Mouse (Mus musculus) kidney, adult 11 months (tissue): ENCODE data around the gene Pigf.
"Not testable (repeated sequence)": the region's sequence is repeated elsewhere in the genome, so short reads cannot be mapped to it uniquely, and the experiment has no call there.

Source experiments
- DNase-seq: peaks from one replicate; pipeline ENCODE4 v3.0.0; 2022

Gene Pigf

DNA sequence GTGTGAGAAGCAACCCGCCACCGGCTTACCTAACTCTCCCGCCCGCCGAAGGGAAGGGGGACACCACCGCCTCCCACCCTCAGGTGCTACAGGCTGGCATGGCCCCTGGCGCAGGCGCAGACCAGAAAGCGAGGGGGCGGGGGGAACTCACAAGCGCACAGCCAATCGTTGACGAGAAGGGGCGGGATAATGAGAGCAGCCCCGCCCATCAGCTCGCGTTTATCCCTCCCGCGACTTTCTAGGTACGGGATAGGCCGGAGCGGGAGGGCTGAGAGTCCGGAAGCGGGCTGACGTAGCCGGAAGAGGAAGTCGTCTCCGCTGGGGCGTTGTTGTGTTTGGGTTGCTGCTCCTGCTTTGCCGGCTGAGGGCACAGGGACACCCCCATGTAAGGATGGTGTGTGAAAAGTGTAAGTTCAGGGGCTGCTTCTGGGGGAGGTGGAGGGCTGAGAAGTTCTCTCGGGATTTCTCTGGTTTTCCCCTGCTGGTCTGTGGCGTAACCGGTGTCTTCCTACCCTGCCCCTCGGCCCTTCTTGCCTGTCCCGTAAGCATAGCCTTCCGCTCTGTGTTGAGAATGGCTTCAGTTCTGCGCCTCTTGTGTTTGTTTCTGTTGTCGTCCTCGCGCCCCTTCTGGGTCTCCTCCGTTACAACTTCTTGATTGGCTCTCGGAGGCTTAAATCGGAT, at the start of gene Pigf, which contains the start of gene Cript:
TSS of gene Pigf (minus strand) at position 138 of the 681 bp plus-strand sequence.
TSS of gene Cript (plus strand) at position 282 of the 681 bp plus-strand sequence.
- DNase-seq, result peak; percentile 98

GRCm38 (mm10) chr17:87073470-87073869, 48.3 kb upstream of the Pigf start:
- no peak for DNase-seq

- DNase-seq, result no peak
These were observed 47.7 kb upstream of the Pigf start for GRCm38 (mm10) chr17:87072766-87073440.

- not testable (repeated sequence) for DNase-seq
These were observed 47.0 kb upstream of the Pigf start for GRCm38 (mm10) chr17:87072183-87072582.

- DNase-seq, result no peak
These were observed 43.8 kb upstream of the Pigf start for GRCm38 (mm10) chr17:87068997-87069396.

GRCm38 (mm10) chr17:87063969-87064368, 38.8 kb upstream of the Pigf start:
- no peak for DNase-seq

DNA sequence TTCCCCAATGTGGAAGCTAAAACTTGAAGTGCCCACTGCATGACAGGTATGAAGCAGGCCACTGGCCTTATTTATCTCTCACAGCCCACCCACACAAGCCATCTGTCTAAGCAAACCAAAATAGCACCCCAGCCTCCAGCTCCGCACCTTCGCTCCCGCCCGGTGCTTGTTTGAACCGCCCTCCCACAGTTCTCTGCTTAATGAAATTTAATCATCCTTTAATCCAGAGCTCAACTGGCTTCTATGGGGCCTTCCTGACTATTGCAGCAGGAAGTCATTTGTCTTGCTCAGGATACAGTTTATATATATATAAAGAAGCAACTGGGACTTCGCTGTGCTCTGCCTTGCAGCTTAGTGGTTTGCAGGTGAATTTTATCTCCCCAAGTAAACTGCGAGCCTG, 38.3 kb upstream of the Pigf start:
- DNase-seq, result no peak

DNA sequence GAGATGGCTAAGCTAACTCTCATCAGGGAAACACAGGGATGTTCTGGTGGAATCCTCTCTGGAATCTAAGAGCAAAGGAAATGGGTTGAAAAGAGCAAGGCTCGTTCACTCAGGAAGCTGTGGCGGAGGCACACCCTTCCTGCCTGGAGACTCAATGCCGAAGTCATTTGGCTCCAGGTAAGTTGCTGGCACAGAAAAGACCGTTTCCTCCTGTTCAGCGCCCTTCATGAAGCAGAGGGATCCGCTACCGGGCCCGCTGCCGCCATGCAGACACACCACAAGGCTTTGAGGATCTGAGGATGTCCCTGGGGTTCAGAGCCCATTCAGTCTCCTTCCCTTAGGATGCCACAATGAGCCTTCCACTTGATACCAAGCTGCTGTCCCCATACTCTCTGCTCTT, 37.4 kb upstream of the Pigf start:
- peak; percentile 36 for DNase-seq

GRCm38 (mm10) chr17:87057486-87058266, 32.5 kb upstream of the Pigf start:
- DNase-seq, result no peak

DNA sequence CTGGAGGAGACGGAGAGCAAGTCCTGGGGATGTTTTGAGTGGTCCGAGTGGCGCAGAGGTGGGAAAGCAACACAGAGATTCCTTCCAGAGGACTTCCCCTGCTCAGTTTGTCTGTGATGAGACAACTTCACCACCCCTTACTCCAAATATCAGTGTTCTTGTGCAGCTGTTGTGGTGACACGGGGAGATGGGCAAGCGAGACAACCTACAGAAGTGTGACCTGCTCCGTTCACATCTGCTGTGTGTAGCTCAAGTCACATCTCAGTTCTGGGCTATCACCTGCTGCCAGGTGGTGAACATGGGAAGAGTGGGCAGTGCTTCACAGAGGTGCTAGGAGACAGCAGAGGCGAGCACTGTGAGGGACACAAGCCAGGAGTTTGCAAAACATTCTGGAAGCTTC, 31.6 kb upstream of the Pigf start:
- DNase-seq, result no peak

DNA sequence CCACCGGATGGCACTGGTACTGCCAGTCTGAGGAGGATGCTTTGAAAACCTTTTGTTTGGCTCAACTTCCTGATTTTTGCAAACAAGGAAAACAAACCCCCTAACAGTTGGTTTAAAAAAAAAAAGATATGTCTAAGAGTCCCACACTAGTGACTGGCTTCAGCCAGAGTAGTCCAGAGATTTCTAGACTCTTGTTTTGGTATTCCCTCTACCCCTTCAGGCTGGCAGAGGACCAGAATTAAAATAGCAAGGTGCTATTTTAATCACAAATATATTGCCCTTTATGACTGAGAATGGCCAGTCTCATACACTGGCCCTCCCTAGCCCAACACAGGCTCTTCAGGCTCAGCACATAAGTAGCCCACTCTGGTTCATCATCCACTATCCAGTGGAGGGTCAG, 30.5 kb upstream of the Pigf start:
- no peak for DNase-seq

DNA sequence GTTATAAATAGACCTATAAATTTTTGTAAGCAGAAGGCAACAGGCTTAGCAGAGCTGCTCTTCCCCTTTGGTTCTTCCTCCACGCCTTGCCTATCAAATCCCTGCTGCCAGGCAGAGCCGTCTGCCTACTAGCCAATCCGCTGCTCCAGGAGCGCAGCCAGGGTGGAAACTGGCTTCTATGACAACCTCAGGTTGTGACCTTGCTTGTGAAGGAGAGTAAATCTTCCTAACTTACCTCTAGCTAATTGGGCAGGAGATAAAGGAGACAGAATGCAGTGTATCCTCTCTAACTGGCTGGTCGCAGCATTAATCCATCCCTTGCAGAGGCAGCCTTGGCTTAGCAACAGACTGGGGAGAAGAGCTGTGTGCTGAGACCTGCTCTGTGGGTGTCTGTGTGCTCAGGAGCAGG, 29.8 kb upstream of the Pigf start:
- DNase-seq, result peak; percentile 68

GRCm38 (mm10) chr17:87053921-87054320, 28.7 kb upstream of the Pigf start:
- no peak for DNase-seq

- no peak for DNase-seq
These were observed 27.2 kb upstream of the Pigf start for GRCm38 (mm10) chr17:87052432-87052831.

DNA sequence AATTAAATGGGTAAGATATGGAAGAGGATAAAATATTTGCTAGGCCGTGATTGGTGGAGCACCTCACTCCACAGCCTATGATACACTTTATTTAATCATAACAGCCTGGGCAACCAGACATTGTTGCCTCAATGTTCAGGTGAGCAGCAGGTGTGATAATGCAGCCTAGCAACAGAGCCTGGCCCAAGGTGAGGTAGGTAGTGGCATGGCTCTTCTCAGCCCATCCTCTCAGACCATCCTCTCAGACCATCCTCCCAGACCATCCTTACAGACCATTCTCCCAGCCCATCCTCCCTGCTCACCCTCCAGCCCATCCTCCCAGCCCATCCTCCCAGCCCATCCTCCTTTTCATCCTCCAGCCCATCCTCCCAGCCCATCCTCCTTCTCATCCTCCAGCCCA, 26.4 kb upstream of the Pigf start:
- no peak for DNase-seq

DNA sequence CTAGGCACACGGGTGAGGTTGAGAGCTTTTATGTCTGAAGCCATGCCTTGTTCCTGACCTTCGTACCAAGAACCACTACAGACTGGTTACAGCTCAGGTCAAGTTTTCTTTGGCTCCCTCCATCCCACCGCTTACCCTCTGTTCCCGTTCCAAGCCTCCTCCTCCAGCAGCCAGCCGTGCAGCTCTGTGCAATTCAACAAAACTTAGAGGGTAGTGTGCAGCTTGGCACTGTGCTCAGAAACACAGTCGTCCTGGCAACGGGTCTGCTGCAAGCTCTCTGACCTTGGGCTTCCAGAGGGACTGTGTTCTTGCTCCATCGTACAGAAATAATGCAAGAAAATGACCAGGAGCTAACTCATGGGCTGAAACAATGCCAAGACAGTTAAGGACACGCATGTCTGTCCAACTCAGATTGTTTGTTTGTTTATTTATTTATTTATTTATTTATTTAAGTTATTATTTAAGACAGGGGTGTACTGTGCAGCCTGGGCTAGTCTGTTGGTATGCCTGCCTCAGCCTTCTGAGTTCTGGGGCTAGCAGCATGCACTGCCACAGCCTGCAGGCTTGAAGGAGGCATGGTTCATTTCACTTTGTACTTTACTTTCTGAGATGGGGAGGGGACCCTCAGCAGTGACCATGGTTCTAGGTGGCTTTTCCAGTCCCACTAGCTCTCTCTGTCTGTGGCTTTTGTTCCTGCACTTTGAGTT, 25.4 kb upstream of the Pigf start:
- peak; percentile 83 for DNase-seq

GRCm38 (mm10) chr17:87049696-87050095, 24.5 kb upstream of the Pigf start:
- DNase-seq, result no peak

DNA sequence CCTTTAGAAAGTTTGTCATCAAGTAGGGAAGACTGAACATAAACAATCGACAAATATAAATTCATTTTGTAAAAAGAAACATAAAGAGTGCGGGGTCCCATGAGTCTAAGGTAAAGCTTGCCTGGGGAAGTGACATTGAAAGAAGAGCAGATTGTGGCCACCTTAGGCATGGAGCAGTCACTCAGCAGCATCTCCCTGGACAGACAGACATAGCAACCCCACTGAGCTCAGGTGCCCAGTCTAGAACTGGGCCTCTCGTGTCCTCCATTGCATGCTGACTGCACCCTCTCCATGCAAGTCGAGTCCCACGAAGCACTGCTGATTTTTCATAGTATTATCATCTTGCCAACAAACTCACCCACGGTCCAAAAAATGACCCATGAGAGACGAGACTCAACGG, 19.6 kb upstream of the Pigf start:
- DNase-seq, result no peak

GRCm38 (mm10) chr17:87044364-87044763, 19.2 kb upstream of the Pigf start:
- DNase-seq, result peak; percentile 86

DNA sequence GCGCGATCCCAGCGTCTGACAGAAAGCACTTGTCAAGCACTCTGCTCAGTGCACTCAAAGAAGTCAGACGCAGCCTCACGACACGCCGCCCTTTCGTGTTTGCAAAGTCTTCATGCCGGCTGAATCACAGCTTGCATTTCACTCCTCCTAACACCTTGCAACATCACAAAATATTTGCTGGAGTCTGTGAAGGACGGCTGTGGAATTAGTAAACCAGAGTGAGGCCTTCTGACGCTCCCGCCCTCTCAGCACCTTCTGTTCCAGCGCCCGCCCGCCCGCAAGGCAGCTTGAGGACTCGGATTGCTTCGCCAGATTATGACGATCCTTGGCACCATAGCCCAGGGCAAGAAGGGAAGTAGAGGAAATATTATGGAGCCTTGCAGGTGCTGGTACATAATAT, 16.5 kb upstream of the Pigf start:
- no peak for DNase-seq

DNA sequence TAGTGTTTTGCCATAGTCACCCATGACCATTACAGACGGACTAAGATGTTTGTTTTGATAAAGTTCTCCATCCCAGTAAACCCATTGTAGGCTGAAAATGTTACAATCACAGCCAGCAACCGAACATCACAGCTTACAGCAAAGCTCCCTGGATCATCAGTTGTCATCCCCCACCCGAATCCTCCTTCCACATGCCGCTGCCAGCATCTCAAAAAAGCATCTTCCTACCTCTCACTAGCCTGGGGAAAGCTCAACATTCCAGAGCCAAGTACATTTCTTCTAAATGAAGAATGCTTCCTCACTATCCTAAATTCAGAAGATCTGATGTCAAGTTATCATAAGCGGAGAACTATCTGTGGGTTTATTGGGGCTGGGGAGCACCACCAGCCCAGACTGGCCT, 13.3 kb upstream of the Pigf start:
- no peak for DNase-seq

- DNase-seq, result no peak
These were observed 11.2 kb upstream of the Pigf start for GRCm38 (mm10) chr17:87036141-87037073.
